Mouse (Mus musculus): Measurements from ENCODE around the gene Unc5b. TPM values are rescaled to one million over a fixed set of nuclear protein-coding genes. Genes with fewer than 3 reads are reported as not detected.

Unc5b gene
- polyA plus RNA-seq, 1 experiment from 2014 or later, result 10.0 TPM

- peak overlapping the region; percentile 73 for H3K9ac ChIP-seq (ENCODE audit: low read length)
- no peaks in the 10 kb centered on the region for H3K27me3 ChIP-seq (ENCODE audit: control insufficient read depth, insufficient read depth, low read length)
- peak; percentile 47 for ATAC-seq (replicated peaks; ENCODE audit: extremely low read depth, insufficient read depth, low FRiP score)
- peak overlapping the region; percentile 48 for H3K4me2 ChIP-seq (ENCODE audit: low read depth, low read length)
- no peaks in the 10 kb centered on the region for H3K36me3 ChIP-seq (ENCODE audit: control insufficient read depth, insufficient read depth)
- peaks cover 96% of the 10 kb centered on the region for H3K4me1 ChIP-seq (ENCODE audit: control insufficient read depth, insufficient read depth, low read length)
- no peaks in the 10 kb centered on the region for H3K9me3 ChIP-seq (replicated peaks; ENCODE audit: control insufficient read depth, low read length)
- H3K4me3 ChIP-seq (ENCODE audit: low read length), result no peak overlapping the region
- 12% methylated on average over 14 of the region's 14 CpGs for WGBS
- peak overlapping the region; percentile 99 for H3K27ac ChIP-seq (ENCODE audit: low read length)
Measured at GRCm38 (mm10) chr10:60816872-60817648, 14.3 kb downstream of the Unc5b start.

GRCm38 (mm10) chr10:60815855-60816254 is 15.5 kb downstream of the Unc5b start:
- ATAC-seq (replicated peaks; ENCODE audit: extremely low read depth, insufficient read depth, low FRiP score), result no peak; the same call in 1 of the 2 replicates
- 5% methylated on average over 1 of the region's 1 CpGs for WGBS

DNA sequence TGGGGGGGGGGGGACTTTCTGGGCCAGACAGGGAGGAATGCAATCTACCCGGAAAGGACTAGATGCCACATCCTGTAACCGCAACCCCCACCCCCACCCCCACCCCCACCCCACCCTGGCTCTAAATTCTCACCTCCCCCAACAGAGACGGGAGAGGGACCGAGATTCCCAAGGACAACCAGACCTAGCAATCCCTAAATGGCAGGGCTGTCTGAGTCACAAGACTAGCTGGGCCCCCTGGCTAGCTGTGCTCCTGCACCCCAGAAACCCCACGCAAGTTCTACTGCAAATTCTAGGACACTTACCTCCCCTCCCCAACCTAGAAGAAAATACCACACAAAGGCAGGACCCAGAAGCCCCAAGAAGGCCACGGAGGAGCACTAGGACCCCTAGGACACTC is 16.3 kb downstream of the Unc5b start:
- H3K4me1 ChIP-seq (ENCODE audit: control insufficient read depth, insufficient read depth, low read length), result peaks cover 89% of the 10 kb centered on the region
- H3K9me3 ChIP-seq (replicated peaks; ENCODE audit: control insufficient read depth, low read length), result no peaks in the 10 kb centered on the region
- H3K4me2 ChIP-seq (ENCODE audit: low read depth, low read length), result peak overlapping the region; percentile 48
- H3K9ac ChIP-seq (ENCODE audit: low read length), result peak overlapping the region; percentile 73
- H3K27me3 ChIP-seq (ENCODE audit: control insufficient read depth, insufficient read depth, low read length), result no peaks in the 10 kb centered on the region
- peak overlapping the region; percentile 3; the same call in 1 of the 2 replicates for H3K4me3 ChIP-seq (ENCODE audit: low read length)
- ATAC-seq (replicated peaks; ENCODE audit: extremely low read depth, insufficient read depth, low FRiP score), result no peak; the same call in 1 of the 2 replicates
- H3K36me3 ChIP-seq (ENCODE audit: control insufficient read depth, insufficient read depth), result no peaks in the 10 kb centered on the region
- H3K27ac ChIP-seq (ENCODE audit: low read length), result peak overlapping the region; percentile 99
- 9% methylated on average over 6 of the region's 6 CpGs for WGBS

More at GRCm38 (mm10) chr10:60815855-60816254, 15.5 kb downstream of the Unc5b start:
- peak overlapping the region; percentile 99 for H3K27ac ChIP-seq (ENCODE audit: low read length)
- peak overlapping the region; percentile 48; the same call in 1 of the 2 replicates for H3K4me2 ChIP-seq (ENCODE audit: low read depth, low read length)
- peak overlapping the region; percentile 73 for H3K9ac ChIP-seq (ENCODE audit: low read length)
- no peaks in the 10 kb centered on the region for H3K36me3 ChIP-seq (ENCODE audit: control insufficient read depth, insufficient read depth)
- no peaks in the 10 kb centered on the region for H3K27me3 ChIP-seq (ENCODE audit: control insufficient read depth, insufficient read depth, low read length)
- H3K9me3 ChIP-seq (replicated peaks; ENCODE audit: control insufficient read depth, low read length), result no peaks in the 10 kb centered on the region
- peaks cover 96% of the 10 kb centered on the region for H3K4me1 ChIP-seq (ENCODE audit: control insufficient read depth, insufficient read depth, low read length)
- no peak overlapping the region for H3K4me3 ChIP-seq (ENCODE audit: low read length)

DNA sequence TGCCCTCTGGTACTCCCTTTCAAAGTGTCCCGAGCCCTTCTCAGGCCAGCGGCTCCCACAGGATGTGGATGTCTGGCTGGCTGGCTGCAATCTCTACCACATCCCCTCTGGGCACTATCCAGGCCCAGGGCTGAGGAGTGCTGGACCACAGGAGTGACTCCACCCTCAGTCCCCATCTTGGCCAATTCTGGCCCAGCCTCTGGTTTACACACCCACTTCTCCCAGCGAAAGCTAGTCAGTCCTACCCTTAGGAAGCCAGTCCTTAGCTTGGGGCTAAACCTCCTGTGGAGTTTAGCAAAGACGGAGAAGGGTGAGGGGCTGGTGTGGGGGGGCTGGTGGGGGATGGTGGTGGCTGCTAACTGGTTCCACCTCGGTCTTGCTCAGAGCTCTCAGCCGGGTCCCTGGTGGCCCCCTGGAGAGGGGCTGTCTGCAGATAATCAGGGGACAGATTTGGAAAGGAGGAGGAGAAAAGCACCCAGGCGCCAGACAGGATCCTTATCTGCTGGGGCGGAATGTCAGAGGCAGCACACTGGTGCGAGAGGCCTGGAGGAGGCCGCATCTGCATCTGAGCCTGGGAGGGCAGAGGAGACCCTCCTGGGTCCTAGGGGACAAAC is 16.8 kb downstream of the Unc5b start:
- ATAC-seq (replicated peaks; ENCODE audit: extremely low read depth, insufficient read depth, low FRiP score), result peak; percentile 61
- Histone ChIP-seq H3K4me2 (ENCODE audit: low read depth, low read length) (peak overlapping the region; percentile 48), H3K4me3 (ENCODE audit: low read length) (no peak overlapping the region; the same call in 1 of the 2 replicates), H3K36me3 (ENCODE audit: control insufficient read depth, insufficient read depth) (no peaks in the 10 kb centered on the region), H3K9ac (ENCODE audit: low read length) (peak overlapping the region; percentile 67), H3K27me3 (ENCODE audit: control insufficient read depth, insufficient read depth, low read length) (no peaks in the 10 kb centered on the region), H3K4me1 (ENCODE audit: control insufficient read depth, insufficient read depth, low read length) (peaks cover 89% of the 10 kb centered on the region), H3K9me3 (replicated peaks; ENCODE audit: control insufficient read depth, low read length) (no peaks in the 10 kb centered on the region), H3K27ac (ENCODE audit: low read length) (peak overlapping the region; percentile 99)
- WGBS, result 5% methylated on average over 10 of the region's 10 CpGs

- Histone ChIP-seq H3K27me3 (ENCODE audit: control insufficient read depth, insufficient read depth, low read length) (no peaks in the 10 kb centered on the region), H3K36me3 (ENCODE audit: control insufficient read depth, insufficient read depth) (no peaks in the 10 kb centered on the region), H3K4me2 (ENCODE audit: low read depth, low read length) (peak overlapping the region; percentile 48; the same call in 1 of the 2 replicates), H3K9ac (ENCODE audit: low read length) (peak overlapping the region; percentile 67), H3K9me3 (replicated peaks; ENCODE audit: control insufficient read depth, low read length) (no peaks in the 10 kb centered on the region), H3K27ac (ENCODE audit: low read length) (peak overlapping the region; percentile 99), H3K4me1 (ENCODE audit: control insufficient read depth, insufficient read depth, low read length) (peaks cover 90% of the 10 kb centered on the region), H3K4me3 (ENCODE audit: low read length) (no peak overlapping the region)
- ATAC-seq (replicated peaks; ENCODE audit: extremely low read depth, insufficient read depth, low FRiP score), result no peak
- WGBS, result 13% methylated on average over 8 of the region's 8 CpGs
Measured at GRCm38 (mm10) chr10:60813606-60814005, 17.8 kb downstream of the Unc5b start.

GRCm38 (mm10) chr10:60811792-60812525 is 19.4 kb downstream of the Unc5b start:
- peak overlapping the region; percentile 99 for H3K27ac ChIP-seq (ENCODE audit: low read length)
- H3K4me1 ChIP-seq (ENCODE audit: control insufficient read depth, insufficient read depth, low read length), result peaks cover 90% of the 10 kb centered on the region
- 7% methylated on average over 15 of the region's 15 CpGs for WGBS
- peak overlapping the region; percentile 62 for H3K9ac ChIP-seq (ENCODE audit: low read length)
- no peaks in the 10 kb centered on the region for H3K9me3 ChIP-seq (replicated peaks; ENCODE audit: control insufficient read depth, low read length)
- H3K4me2 ChIP-seq (ENCODE audit: low read depth, low read length), result peak overlapping the region; percentile 48
- H3K36me3 ChIP-seq (ENCODE audit: control insufficient read depth, insufficient read depth), result no peaks in the 10 kb centered on the region
- no peak overlapping the region; the same call in 1 of the 2 replicates for H3K4me3 ChIP-seq (ENCODE audit: low read length)
- H3K27me3 ChIP-seq (ENCODE audit: control insufficient read depth, insufficient read depth, low read length), result no peaks in the 10 kb centered on the region
- ATAC-seq (replicated peaks; ENCODE audit: extremely low read depth, insufficient read depth, low FRiP score), result no peak

GRCm38 (mm10) chr10:60808447-60808846 is 22.9 kb downstream of the Unc5b start:
- Histone ChIP-seq H3K9me3 (replicated peaks; ENCODE audit: control insufficient read depth, low read length) (no peaks in the 10 kb centered on the region), H3K36me3 (ENCODE audit: control insufficient read depth, insufficient read depth) (no peaks in the 10 kb centered on the region), H3K4me2 (ENCODE audit: low read depth, low read length) (peak overlapping the region; percentile 5; the same call in 1 of the 2 replicates), H3K9ac (ENCODE audit: low read length) (peak overlapping the region; percentile 34), H3K4me3 (ENCODE audit: low read length) (no peak overlapping the region), H3K27ac (ENCODE audit: low read length) (peak overlapping the region; percentile 83), H3K27me3 (ENCODE audit: control insufficient read depth, insufficient read depth, low read length) (no peaks in the 10 kb centered on the region), H3K4me1 (ENCODE audit: control insufficient read depth, insufficient read depth, low read length) (peaks cover 90% of the 10 kb centered on the region)
- WGBS, result 23% methylated on average over 6 of the region's 6 CpGs
- ATAC-seq (replicated peaks; ENCODE audit: extremely low read depth, insufficient read depth, low FRiP score), result peak; percentile 18; the same call in 1 of the 2 replicates

- no peak overlapping the region for H3K4me3 ChIP-seq (ENCODE audit: low read length)
- peak overlapping the region; percentile 13; the same call in 1 of the 2 replicates for H3K4me2 ChIP-seq (ENCODE audit: low read depth, low read length)
- ATAC-seq (replicated peaks; ENCODE audit: extremely low read depth, insufficient read depth, low FRiP score), result peak; percentile 52
- peak overlapping the region; percentile 83 for H3K27ac ChIP-seq (ENCODE audit: low read length)
- no peaks in the 10 kb centered on the region for H3K27me3 ChIP-seq (ENCODE audit: control insufficient read depth, insufficient read depth, low read length)
- H3K4me1 ChIP-seq (ENCODE audit: control insufficient read depth, insufficient read depth, low read length), result peaks cover 90% of the 10 kb centered on the region
- peak overlapping the region; percentile 34 for H3K9ac ChIP-seq (ENCODE audit: low read length)
- H3K9me3 ChIP-seq (replicated peaks; ENCODE audit: control insufficient read depth, low read length), result no peaks in the 10 kb centered on the region
- H3K36me3 ChIP-seq (ENCODE audit: control insufficient read depth, insufficient read depth), result no peaks in the 10 kb centered on the region
- 27% methylated on average over 22 of the region's 22 CpGs for WGBS
Measured at GRCm38 (mm10) chr10:60807531-60808185, 23.7 kb downstream of the Unc5b start.

All from heart, embryonic 16.5 days (tissue).